Mouse (Mus musculus) forebrain, embryonic 13.5 days (tissue): Measurements from ENCODE around the gene Fam166a. TPM values are rescaled to one million over a fixed set of nuclear protein-coding genes. Genes with fewer than 3 reads are reported as not detected.

Experiments used
- ATAC-seq: fragments of 200-750 bp; cut with Nextera tagmentation; 2 replicates; pipeline ENCODE4 v1.8.0; 2017
- H3K27ac ChIP-seq: fragments of 300-500 bp; sonication (generic); 2 replicates; pipeline ENCODE4 v1.5.1; 2015; ENCODE audit warnings: inconsistent platforms, mild to moderate bottlenecking, moderate library complexity
- H3K27me3 ChIP-seq: fragments of 300-500 bp; sonication (generic); 2 replicates; pipeline ENCODE4 v1.6.1; 2015; ENCODE audit warnings: mild to moderate bottlenecking, inconsistent platforms
- H3K36me3 ChIP-seq: fragments of 300-500 bp; sonication (generic); 2 replicates; pipeline ENCODE4 v1.6.1; 2015; ENCODE audit warnings: mild to moderate bottlenecking, inconsistent platforms; ENCODE audit not compliant: poor library complexity, severe bottlenecking
- H3K4me1 ChIP-seq: fragments of 300-500 bp; sonication (generic); 2 replicates; pipeline ENCODE4 v1.6.1; 2015; ENCODE audit warnings: inconsistent platforms
- H3K4me2 ChIP-seq: fragments of 300-500 bp; sonication (generic); 2 replicates; pipeline ENCODE4 v1.6.1; 2015; ENCODE audit warnings: inconsistent platforms, mild to moderate bottlenecking, moderate library complexity
- H3K4me3 ChIP-seq: fragments of 300-500 bp; sonication (generic); 2 replicates; pipeline ENCODE4 v1.5.1; 2015; ENCODE audit warnings: mild to moderate bottlenecking, inconsistent platforms
- H3K9ac ChIP-seq: fragments of 300-500 bp; sonication (generic); 2 replicates; pipeline ENCODE4 v1.6.1; 2015; ENCODE audit warnings: mild to moderate bottlenecking, inconsistent platforms
- H3K9me3 ChIP-seq: fragments of 300-500 bp; sonication (generic); replicated peaks from 2 replicates; pipeline ENCODE4 v1.6.1; 2016; ENCODE audit warnings: inconsistent platforms
- WGBS: fragments of 180-500 bp; shearing (Covaris S2); methylation state at CpG from one replicate; pipeline ENCODE4 v1.1.7; 2015; 5-methylcytosine and 5-hydroxymethylcytosine counted together
- polyA plus RNA-seq: library from polyadenylated mRNA; unstranded; fragments of >200 nt; fragmentation: Nextera tagmentation; extraction: Ambion mirVana; gene quantifications from 2 replicates; pipeline ENCODE4 v1.2.1, GENCODE M21; 2015

The Fam166a gene
- polyA plus RNA-seq, 1 experiment from 2014 or later = not detected

DNA sequence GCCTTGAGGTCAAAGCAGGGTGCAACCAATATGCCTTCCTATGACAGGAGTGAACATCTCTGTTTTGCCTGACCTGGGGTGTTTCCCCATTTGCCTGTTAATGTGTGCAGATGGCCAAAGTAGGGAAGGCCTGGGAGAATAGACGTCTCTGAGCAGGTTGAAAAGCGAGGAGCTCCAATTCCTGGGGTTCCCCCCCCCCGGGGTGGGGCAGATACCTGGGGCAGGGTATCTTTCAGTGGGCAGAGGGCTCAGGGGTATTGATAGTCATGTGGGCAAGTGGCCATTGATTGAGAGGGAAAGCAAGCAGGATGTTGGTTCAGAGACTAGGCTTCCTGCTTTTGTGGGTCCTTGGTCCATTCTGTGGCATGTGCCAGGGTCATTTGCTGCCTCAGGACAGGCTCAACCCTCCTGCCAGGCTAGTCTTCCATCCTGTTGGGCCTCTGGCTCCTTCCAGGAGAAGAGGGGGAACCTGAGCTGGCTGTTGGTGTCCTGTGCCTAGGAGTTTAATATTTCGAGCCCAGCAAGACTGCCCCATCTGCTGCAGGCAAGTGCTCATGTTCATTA is 49.3 kb downstream of the Fam166a start:
- WGBS = 82% methylated on average over 4 of the region's 4 CpGs
- H3K9ac ChIP-seq = 0 out of 2 replicates have a peak overlapping the region, but pooled peaks have one; percentile 30
- no peak overlapping the region for H3K4me2 ChIP-seq
- peaks cover 32% of the 10 kb centered on the region for H3K36me3 ChIP-seq
- H3K27ac ChIP-seq = no peak overlapping the region; the same call in 1 of the 2 replicates
- peaks cover 22% of the 10 kb centered on the region for H3K27me3 ChIP-seq
- no peaks in the 10 kb centered on the region for H3K9me3 ChIP-seq
- H3K4me1 ChIP-seq = peaks cover 70% of the 10 kb centered on the region
- no peak overlapping the region for H3K4me3 ChIP-seq
- ATAC-seq = no peak

Other genes starting within 250 kb of the Fam166a start
- gene Mrpl41, start 243.6 kb upstream of the Fam166a start, polyA plus RNA-seq = 163 and 175 TPM in 2 replicates
- gene Pnpla7, start 242.7 kb upstream of the Fam166a start, polyA plus RNA-seq = 2.4 and 3.5 TPM in 2 replicates
- 125 and 129 TPM in 2 replicates for gene Nsmf, start 164.4 kb upstream of the Fam166a start, polyA plus RNA-seq
- gene Entpd8, start 138.4 kb upstream of the Fam166a start, polyA plus RNA-seq = not detected in 2 replicates
- gene Noxa1, start 123.6 kb upstream of the Fam166a start, polyA plus RNA-seq = not detected in 2 replicates
- 29.2 and 30.8 TPM in 2 replicates for gene Nrarp, start 38.0 kb upstream of the Fam166a start, polyA plus RNA-seq
- gene Tor4a, start 21.9 kb upstream of the Fam166a start, polyA plus RNA-seq = 0.66 and 0.78 TPM in 2 replicates
- 95.4 and 104 TPM in 2 replicates for gene Nelfb, start 7.3 kb upstream of the Fam166a start, polyA plus RNA-seq
- not detected in 2 replicates for gene Stpg3, start 4.1 kb upstream of the Fam166a start, polyA plus RNA-seq
- 448 and 518 TPM in 2 replicates for gene Tubb4b, start 6.0 kb downstream of the Fam166a start, polyA plus RNA-seq
- gene Slc34a3, start 15.6 kb downstream of the Fam166a start, polyA plus RNA-seq = not detected in 2 replicates
- gene Rnf224, start 18.0 kb downstream of the Fam166a start, polyA plus RNA-seq = not detected in 2 replicates
- 43.1 and 43.2 TPM in 2 replicates for gene Rnf208, start 23.5 kb downstream of the Fam166a start, polyA plus RNA-seq
- 0.29 TPM in 1 of 2 replicates, not detected in the other for gene Cysrt1, start 23.7 kb downstream of the Fam166a start, polyA plus RNA-seq
- gene AL732309.1, start 28.1 kb downstream of the Fam166a start, polyA plus RNA-seq = 4.4 and 7.1 TPM in 2 replicates
- 19.4 and 20.3 TPM in 2 replicates for gene Tmem203, start 36.7 kb downstream of the Fam166a start, polyA plus RNA-seq
- 9.7 and 10.8 TPM in 2 replicates for gene Tprn, start 43.9 kb downstream of the Fam166a start, polyA plus RNA-seq
- gene Ssna1, start 53.7 kb downstream of the Fam166a start, polyA plus RNA-seq = 233 and 245 TPM in 2 replicates
- gene Anapc2, start 53.7 kb downstream of the Fam166a start, polyA plus RNA-seq = 126 and 148 TPM in 2 replicates
- gene Tmem210, start 69.4 kb downstream of the Fam166a start, polyA plus RNA-seq = not detected in 2 replicates
- 0.14 TPM in 1 of 2 replicates, not detected in the other for gene Lrrc26, start 71.2 kb downstream of the Fam166a start, polyA plus RNA-seq
- 5.6 and 7.9 TPM in 2 replicates for gene Grin1, start 100.4 kb downstream of the Fam166a start, polyA plus RNA-seq
- 59.2 and 63.2 TPM in 2 replicates for gene Man1b1, start 113.6 kb downstream of the Fam166a start, polyA plus RNA-seq
- 22.8 and 23.3 TPM in 2 replicates for gene Dpp7, start 137.6 kb downstream of the Fam166a start, polyA plus RNA-seq
- gene Uap1l1, start 146.9 kb downstream of the Fam166a start, polyA plus RNA-seq = 2.2 and 3.5 TPM in 2 replicates
- 49.4 and 62.3 TPM in 2 replicates for gene Sapcd2, start 153.6 kb downstream of the Fam166a start, polyA plus RNA-seq
- gene Entpd2, start 177.1 kb downstream of the Fam166a start, polyA plus RNA-seq = 0.68 and 0.98 TPM in 2 replicates
- gene Npdc1, start 180.6 kb downstream of the Fam166a start, polyA plus RNA-seq = 287 and 315 TPM in 2 replicates
- 0.08 TPM in 1 of 2 replicates, not detected in the other for gene Fut7, start 204.5 kb downstream of the Fam166a start, polyA plus RNA-seq
- gene Abca2, start 210.0 kb downstream of the Fam166a start, polyA plus RNA-seq = 5.7 and 8.2 TPM in 2 replicates
- 2.4 and 3.2 TPM in 2 replicates for gene Clic3, start 238.1 kb downstream of the Fam166a start, polyA plus RNA-seq
- 62.0 and 65.9 TPM in 2 replicates for gene Paxx, start 242.3 kb downstream of the Fam166a start, polyA plus RNA-seq